Mouse (Mus musculus) gastrocnemius, postnatal 25 days (tissue): ENCODE results near the gene Man2b2. TPM values are rescaled to one million over a fixed set of nuclear protein-coding genes. Genes with fewer than 3 reads are reported as not detected.

ENCODE experiments used
- DNase-seq: peaks from one replicate; pipeline ENCODE4 v3.0.0; 2022
- long read RNA-seq, 2 experiments: library from polyadenylated mRNA; stranded (forward); transcript quantifications; one replicate each; pipeline ENCODE4 v2.0.0; 2021
- total RNA-seq, 2 experiments: library from RNA; stranded (reverse); gene quantifications; 1 replicate in 1 of 2; 2 replicates in 1 of 2; pipeline ENCODE4 v1.2.3; 2021

The Man2b2 gene
- total RNA-seq: 1 to 10 TPM; 3.5 to 5.2 TPM
- long read RNA-seq, experiment 1, partial matches to known transcripts: 1 of 2 reads
- long read RNA-seq, experiment 1, other reads (novel, unspliced or antisense): 0 of 2 reads
- long read RNA-seq, experiment 2, partial matches to known transcripts: 0 of 4 reads
- long read RNA-seq, experiment 2, other reads (novel, unspliced or antisense): 0 of 4 reads

- DNase-seq: peak; percentile 82
Measured at GRCm38 (mm10) chr5:36829913-36830879, at the start of gene Man2b2. Gene Man2b2, minus strand, starts transcription at chr5:36830653.

DNA sequence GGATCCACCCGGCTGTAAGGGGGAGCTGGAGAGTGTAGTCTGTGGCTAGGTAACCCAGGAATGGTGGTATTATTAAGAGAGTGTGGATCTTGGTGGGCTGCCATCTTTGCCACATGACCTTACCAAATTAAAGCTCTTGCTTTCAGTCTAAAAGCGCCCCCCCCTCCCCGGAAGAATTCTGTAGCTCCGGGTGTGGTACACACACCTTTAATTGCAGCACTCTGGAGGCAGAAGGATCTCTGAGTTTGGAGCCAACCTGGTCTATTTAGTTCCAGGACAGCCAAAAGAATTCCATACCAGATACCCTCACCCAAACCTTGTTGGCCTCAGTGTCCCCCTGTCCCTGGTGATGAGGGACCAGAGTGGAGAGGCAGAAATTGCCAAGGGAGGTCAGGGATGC lies 48.3 kb upstream of the Man2b2 start:
- DNase-seq: no peak

- no peak for DNase-seq
Measured at GRCm38 (mm10) chr5:36877641-36878040, 47.2 kb upstream of the Man2b2 start.

DNA sequence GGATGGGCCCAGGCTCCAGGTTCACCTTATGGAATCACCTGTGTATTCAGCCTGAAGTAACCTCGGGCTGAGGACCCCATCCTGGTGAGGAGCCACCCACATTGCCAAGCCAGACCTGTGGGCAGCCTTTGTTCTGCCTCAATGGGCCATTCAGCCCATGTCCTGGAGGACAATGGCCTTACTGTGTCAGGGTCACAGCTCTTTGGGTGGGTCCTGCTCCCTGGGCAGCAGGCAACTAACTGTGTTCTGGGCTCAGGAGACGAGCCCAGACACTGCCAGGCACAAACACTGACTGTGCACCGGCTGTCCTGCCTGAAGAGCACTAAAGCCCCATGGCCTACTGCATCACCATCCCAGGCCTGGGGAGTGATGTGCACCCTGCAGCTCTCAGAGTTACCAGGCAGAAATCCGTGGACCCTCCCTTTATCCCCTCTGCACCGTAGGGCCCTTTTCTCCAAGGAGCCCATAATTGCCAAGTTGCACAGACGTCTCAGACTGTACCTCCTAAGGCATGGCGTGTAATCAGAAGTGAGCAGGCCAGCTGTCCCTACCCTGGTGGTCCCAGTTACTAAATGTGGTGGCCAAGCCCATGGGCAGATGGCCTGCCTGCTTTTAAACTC lies 46.4 kb upstream of the Man2b2 start:
- no peak for DNase-seq

GRCm38 (mm10) chr5:36875956-36876355 lies 45.5 kb upstream of the Man2b2 start:
- DNase-seq: no peak

DNA sequence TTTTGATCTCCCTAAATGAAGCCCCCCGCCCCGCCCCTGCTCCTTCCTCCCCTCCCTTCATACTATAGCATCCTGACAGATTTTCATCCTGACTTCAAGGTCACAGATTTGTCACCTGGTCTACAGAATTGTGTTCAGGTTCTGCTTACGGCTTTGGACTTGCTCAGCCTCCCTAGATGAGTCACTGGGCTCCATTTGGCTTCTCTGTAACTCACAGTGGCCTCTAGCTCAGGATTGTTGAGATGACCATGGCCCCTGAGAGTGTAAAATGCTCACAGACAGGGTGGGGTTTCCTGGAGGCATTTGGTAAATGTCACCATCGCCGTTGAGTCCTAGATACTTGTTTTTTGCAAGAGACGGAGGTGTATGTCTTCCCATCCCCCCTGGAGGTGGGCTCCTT lies 40.5 kb upstream of the Man2b2 start:
- no peak for DNase-seq

DNA sequence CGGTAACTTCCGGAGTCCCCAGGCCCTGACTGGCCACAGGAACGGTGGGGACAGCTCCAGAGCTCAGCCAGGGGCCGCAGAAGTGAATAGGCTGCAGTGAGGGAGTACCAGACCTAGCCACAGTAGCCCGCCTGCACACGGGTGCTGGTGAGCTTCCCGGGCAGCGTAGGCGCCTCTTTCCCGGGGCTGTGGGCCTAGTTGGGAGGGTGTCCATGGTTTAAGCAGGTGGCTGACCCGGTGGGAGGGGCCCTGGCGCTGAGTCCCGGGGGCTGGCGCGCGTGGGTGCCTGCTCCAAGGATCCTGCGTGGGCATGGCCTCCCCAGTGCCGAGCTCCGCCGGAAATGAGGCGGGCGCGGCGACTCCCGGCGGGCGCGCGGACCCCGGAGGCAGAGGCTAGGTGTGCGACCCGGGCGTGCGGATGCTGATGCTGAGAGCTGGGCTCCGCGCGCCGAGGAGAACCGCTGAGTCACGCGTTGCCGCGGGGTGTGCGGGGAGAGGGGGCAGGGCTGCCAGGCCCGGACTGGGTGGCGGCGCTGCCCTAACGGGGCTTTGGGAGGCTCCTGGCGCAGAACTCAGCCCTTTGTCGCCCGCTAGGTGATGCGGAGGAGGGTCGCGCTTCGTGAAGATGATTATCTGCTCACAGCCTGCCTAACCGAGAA lies 39.3 kb upstream of the Man2b2 start:
- DNase-seq: no peak

DNA sequence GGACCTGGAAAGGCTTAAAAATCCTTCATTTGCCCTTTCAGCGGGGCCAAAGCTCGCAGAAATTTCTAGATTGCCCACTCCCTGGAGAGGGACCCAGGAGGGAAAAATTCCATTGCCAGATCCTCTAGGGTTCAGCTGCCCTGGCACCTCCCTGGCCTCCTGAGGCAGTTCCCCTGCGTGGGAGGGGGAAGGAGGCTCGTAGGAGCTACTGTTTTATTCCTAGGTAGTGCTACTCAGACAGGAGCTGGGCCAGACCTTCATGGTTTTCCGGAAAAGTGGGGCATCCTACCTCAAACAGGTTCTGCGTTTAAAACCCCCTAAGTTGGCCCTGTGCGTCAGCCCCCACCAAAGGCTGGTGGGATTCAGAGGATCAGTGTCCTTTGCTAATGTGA lies 38.7 kb upstream of the Man2b2 start:
- DNase-seq: no peak

GRCm38 (mm10) chr5:36868266-36869090 lies 38.0 kb upstream of the Man2b2 start, which contains the start of gene Ppp2r2c:
Gene Ppp2r2c, plus strand, starts transcription at chr5:36868513.
- DNase-seq: no peak

- no peak for DNase-seq
Measured at GRCm38 (mm10) chr5:36867561-36867960, 37.1 kb upstream of the Man2b2 start.

GRCm38 (mm10) chr5:36866701-36867250 lies 36.3 kb upstream of the Man2b2 start:
- DNase-seq: no peak

DNA sequence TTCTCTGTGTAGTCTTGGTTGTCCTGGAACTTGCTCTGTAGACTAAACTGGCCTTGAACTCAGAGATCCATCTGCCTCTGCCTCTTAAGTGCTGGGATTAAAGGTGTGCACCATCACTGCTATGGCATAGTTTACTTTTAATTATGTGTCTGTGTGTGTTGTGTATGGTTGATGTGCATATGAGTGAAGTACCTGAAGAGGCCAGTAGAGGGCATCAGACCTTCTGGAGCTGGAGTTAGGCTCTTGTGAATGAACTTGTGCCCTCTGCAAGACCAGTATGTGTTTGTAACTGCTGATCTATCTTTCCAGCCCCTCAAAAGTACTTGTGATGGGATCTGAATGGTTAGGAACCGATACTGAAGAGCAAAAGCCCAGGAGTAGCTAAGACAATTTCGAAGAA lies 30.6 kb upstream of the Man2b2 start:
- no peak for DNase-seq

DNA sequence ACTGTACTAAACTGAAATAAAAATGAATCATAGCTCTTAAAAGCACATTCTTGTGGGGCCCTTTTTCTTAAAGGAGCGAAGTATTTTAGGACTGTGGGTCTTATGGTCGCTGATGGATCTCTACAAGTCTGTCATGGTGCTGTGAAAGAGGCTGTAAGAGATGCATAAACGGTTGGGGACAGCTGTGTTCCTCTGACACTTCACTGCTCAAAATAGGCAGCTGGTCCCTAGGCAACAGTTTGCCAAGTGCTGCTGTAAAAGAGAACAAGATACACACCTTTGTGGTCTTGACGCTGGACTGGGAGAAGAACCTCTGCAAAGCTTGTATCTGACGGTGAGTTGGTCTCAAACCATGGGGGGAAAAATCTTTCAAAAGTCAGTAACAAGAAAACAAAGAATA lies 27.1 kb upstream of the Man2b2 start:
- no peak for DNase-seq

GRCm38 (mm10) chr5:36856529-36856928 lies 26.1 kb upstream of the Man2b2 start:
- no peak for DNase-seq

DNA sequence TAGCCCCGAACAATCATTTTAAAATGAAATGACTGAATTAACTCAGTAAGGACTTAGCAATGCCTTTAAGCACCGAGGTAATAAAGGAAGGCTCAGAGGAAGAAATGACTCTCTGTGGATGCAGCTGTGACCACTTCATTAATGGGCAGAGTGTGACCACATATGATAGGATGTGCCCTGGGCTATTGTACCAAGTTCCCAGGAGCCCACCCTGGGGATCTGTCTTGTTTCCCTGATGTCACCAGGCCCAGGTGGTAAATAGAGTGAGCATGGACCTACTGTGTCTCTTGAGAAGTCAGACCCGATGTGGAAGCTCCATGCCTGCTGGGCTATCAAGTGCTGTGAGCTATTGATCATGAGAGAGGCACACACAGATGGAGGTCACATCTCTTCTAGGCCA lies 24.7 kb upstream of the Man2b2 start:
- no peak for DNase-seq

DNA sequence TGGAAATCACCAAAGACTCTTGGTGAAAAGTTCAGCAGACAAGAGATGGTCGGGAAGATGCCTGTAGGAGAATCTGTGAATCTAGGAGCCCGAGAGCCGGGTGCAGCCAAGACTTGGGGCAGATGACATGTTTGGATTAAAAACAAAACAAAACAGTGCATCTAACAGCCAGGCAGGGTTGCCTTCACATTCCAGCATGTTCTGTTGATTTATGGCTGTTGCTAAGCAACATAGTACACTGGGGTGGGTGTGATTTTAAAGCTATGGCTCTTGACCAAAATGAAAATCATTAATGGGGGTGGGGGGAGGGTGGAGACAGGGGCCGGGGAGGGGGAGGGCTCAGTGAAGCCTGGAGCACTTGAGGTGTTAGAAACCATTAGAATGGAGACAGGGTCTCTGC lies 21.1 kb upstream of the Man2b2 start:
- DNase-seq: no peak

GRCm38 (mm10) chr5:36844490-36844889 lies 14.0 kb upstream of the Man2b2 start:
- DNase-seq: no peak

DNA sequence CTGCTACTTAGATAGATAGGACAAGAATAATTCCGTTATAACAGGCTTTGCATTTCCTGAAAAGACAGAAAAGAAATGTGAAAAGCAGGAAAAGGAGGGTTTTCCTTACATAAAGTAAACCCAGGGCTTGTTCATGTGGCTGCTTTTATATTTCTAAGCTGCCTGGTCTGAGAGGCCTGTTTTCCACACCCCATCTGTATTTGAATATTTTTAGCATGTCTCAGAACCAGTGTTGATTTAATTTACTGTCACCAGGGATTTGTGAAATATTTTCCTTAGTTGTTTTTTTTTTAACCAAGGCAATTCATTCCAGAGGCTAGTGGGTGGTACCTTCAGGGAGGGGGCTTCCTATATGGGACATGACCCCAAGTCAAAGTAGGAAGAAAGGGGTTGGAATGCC lies 11.2 kb upstream of the Man2b2 start:
- no peak for DNase-seq

- DNase-seq: no peak
Measured at GRCm38 (mm10) chr5:36840092-36840491, 9.6 kb upstream of the Man2b2 start.

GRCm38 (mm10) chr5:36839602-36840001 lies 9.1 kb upstream of the Man2b2 start:
- no peak for DNase-seq

GRCm38 (mm10) chr5:36839032-36839431 lies 8.6 kb upstream of the Man2b2 start:
- DNase-seq: no peak
